Mouse (Mus musculus) layer of hippocampus, adult 18-20 months (tissue): ENCODE results near the gene Olfr1434. TPM values are rescaled to one million over a fixed set of nuclear protein-coding genes. Genes with fewer than 3 reads are reported as not detected.
A peak's percentile ranks its signal among the peaks of the same experiment; 100 is the strongest.
"Not testable (repeated sequence)": the region's sequence is repeated elsewhere in the genome, so short reads cannot be mapped to it uniquely, and the experiment has no call there.

ENCODE experiments used
- DNase-seq, 2 experiments: peaks; one replicate each; pipeline ENCODE4 v3.0.0; 2022; ENCODE audit warnings: low spot score in 2 of 2
- long read RNA-seq: library from polyadenylated mRNA; stranded (forward); transcript quantifications from one replicate; pipeline ENCODE4 v2.0.0, GENCODE M21; 2021
- total RNA-seq, 2 experiments: library from RNA; stranded (reverse); gene quantifications; 2 replicates each; pipeline ENCODE4 v1.2.3; 2021

Gene Olfr1434
- not detected for total RNA-seq
- long read RNA-seq, result 0 reads

GRCm38 (mm10) chr19:12279554-12279953, at the start of gene Olfr1434:
TSS of gene Olfr1434 (plus strand) at chr19:12279854.
- DNase-seq, result no peak

DNA sequence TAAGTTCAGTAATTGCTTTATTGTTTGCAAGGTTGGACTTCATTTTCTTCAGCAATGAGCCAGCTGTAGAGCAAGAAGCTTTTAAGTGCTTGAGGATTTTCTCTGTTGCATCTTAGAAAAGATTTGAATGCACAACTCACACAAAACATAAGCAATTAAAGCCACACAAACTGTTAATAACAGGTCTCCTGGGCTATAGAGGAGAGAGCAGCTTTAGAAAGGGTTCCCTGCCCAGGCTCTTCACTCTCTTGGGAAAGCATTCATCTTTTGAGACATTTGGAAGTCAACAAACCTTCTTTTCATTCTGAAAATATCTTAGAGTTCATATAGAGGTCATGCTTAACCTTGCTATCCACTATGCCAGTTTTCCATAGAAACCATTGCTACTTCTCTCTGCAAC, 47.2 kb upstream of the Olfr1434 start, which contains the start of gene Olfr1432:
TSS of gene Olfr1432 (minus strand) at position 101 of the 400 bp plus-strand sequence.
- not testable (repeated sequence) for DNase-seq

DNA sequence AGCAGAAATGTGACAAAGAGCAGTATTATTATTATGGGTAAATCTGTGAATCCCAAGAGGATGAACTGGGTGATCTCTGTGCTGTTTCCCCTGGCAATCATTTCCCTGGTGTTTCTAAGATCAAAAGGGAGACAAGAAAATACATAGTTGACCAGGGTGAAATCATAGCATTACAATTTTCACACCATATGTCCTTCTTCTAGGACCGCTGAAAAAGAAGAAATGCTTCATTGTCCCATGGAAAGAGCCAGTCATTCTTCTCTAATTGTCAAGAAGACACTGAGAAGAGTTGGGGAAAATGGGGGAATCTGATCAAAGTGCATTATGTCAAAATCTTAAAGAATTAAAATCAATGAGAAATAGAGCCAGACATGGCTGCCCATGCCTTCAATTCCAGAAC, 38.1 kb upstream of the Olfr1434 start, which contains the start of gene Olfr262:
TSS of gene Olfr262 (minus strand) at position 101 of the 400 bp plus-strand sequence.
- no peak for DNase-seq

DNA sequence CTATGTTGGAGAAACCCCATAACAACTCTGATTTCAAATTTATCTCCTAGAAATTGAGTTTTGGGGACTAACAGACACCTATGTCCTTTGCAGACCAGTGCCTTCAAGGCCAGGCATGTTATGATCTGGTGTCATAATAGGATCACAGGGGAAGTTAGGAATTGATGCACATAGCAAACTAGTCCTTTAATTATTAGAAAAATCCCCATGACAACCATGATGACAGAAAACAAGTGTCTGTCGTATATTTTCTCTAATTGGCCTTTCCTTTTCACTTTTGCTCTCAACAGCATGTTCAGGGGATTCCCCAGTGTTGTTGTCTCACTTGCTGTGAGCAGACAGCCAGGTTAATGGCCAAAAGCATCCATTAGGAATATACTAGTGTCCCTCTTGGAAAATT, 18.9 kb upstream of the Olfr1434 start, which contains the start of gene Olfr235:
TSS of gene Olfr235 (plus strand) at position 301 of the 400 bp plus-strand sequence.
- DNase-seq, result no peak

GRCm38 (mm10) chr19:12292979-12293378, 13.3 kb downstream of the Olfr1434 start:
- peak; percentile 0 to 65 for DNase-seq

DNA sequence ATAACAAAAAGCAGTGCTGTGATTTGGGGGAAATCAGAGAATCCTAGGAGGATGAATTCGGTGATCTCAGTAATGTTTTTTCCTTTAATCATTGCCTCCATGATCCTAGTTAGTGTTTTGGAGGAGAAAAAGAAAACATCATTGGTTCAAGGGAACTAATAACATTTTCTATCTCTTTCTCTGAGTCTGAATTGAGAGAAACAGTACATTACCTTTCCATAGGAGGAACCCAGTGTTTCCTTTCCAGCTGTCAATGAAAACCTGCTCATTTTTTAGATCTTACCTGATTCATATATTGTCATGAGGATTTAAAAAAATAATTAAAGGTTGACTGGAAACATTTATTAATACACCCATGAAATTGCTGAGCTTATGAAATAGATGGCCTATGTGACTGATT, 19.4 kb downstream of the Olfr1434 start, which contains the start of gene Olfr1436:
TSS of gene Olfr1436 (minus strand) at position 101 of the 400 bp plus-strand sequence.
- DNase-seq, result not testable (repeated sequence)

GRCm38 (mm10) chr19:12325001-12325400, 45.3 kb downstream of the Olfr1434 start, which contains the start of gene Olfr1437:
TSS of gene Olfr1437 (minus strand) at chr19:12325101.
- DNase-seq, result no peak

Other genes with a start within 250 kb of the Olfr1434 start
- gene Olfr1423, start 238.5 kb upstream of the Olfr1434 start, total RNA-seq, result not detected
- not detected for gene Olfr1424, start 217.2 kb upstream of the Olfr1434 start, total RNA-seq
- not detected for gene Olfr1425, start 202.1 kb upstream of the Olfr1434 start, total RNA-seq
- not detected for gene Olfr1426, start 187.8 kb upstream of the Olfr1434 start, total RNA-seq
- gene Olfr1427, start 176.5 kb upstream of the Olfr1434 start, total RNA-seq, result not detected
- not detected for gene Olfr1428, start 164.0 kb upstream of the Olfr1434 start, total RNA-seq
- gene Olfr76, start 156.7 kb upstream of the Olfr1434 start, total RNA-seq, result not detected
- not detected for gene Olfr1555-ps1, start 109.7 kb upstream of the Olfr1434 start, total RNA-seq
- not detected for gene Olfr1431, start 79.2 kb upstream of the Olfr1434 start, total RNA-seq
- gene Olfr1432, start 47.3 kb upstream of the Olfr1434 start, total RNA-seq, result not detected
- not detected for gene Olfr262, start 38.2 kb upstream of the Olfr1434 start, total RNA-seq
- not detected for gene Olfr235, start 18.8 kb upstream of the Olfr1434 start, total RNA-seq
- not detected for gene Olfr1436, start 19.3 kb downstream of the Olfr1434 start, total RNA-seq
- gene Olfr1437, start 45.2 kb downstream of the Olfr1434 start, total RNA-seq, result not detected
- gene Olfr1438-ps1, start 56.1 kb downstream of the Olfr1434 start, total RNA-seq, result not detected
- gene Olfr1440, start 107.4 kb downstream of the Olfr1434 start, total RNA-seq, result not detected
- gene Olfr1441, start 137.6 kb downstream of the Olfr1434 start, total RNA-seq, result not detected
- not detected for gene Pfpl, start 148.1 kb downstream of the Olfr1434 start, total RNA-seq
- gene Mpeg1, start 180.9 kb downstream of the Olfr1434 start, total RNA-seq, result 1 to 10 TPM; 7.8 to 9.4 TPM
- gene Dtx4, start 221.6 kb downstream of the Olfr1434 start, total RNA-seq, result 10 to 100 TPM; 34.6 to 35.6 TPM